Mouse (Mus musculus) left cerebral cortex, adult 6 months (tissue): Measurements from ENCODE around the gene Snx22. TPM values are rescaled to one million over a fixed set of nuclear protein-coding genes. Genes with fewer than 3 reads are reported as not detected.

Source experiments
- long read RNA-seq, 2 experiments: library from polyadenylated mRNA; unstranded; transcript quantifications; one replicate each; pipeline ENCODE4 v2.0.0; 2019 to 2020
- polyA plus RNA-seq: library from polyadenylated mRNA; unstranded; fragments of <200 nt; fragmentation: Nextera tagmentation; gene quantifications from 2 replicates; pipeline ENCODE4 v1.2.3, GENCODE M21; 2021

The Snx22 gene
- 4.0 and 5.7 TPM in 2 replicates for polyA plus RNA-seq
- long read RNA-seq, experiment 1, transcript Snx22-201 (7 exons, 2,543 nt) = major isoform, 27 of 64 reads
- long read RNA-seq, experiment 1, partial matches to known transcripts = 3 of 64 reads
- long read RNA-seq, experiment 1, other reads (novel, unspliced or antisense) = 34 of 64 reads
- long read RNA-seq, experiment 2, partial matches to known transcripts = 0 of 7 reads
- long read RNA-seq, experiment 2, other reads (novel, unspliced or antisense) = 6 of 7 reads

GRCm38 (mm10) chr9:66069583-66069982, at the start of gene Snx22:
TSS of gene Snx22 (minus strand) at chr9:66069719.

GRCm38 (mm10) chr9:66059583-66060307, 9.8 kb downstream of the Snx22 start, which contains the start of gene Ppib:
TSS of gene Ppib (plus strand) at chr9:66060222.

Other genes with a start within 250 kb of the Snx22 start
- gene Zfp609, start 242.2 kb downstream of the Snx22 start, polyA plus RNA-seq = 3.1 and 3.3 TPM in 2 replicates
- gene Pclaf, start 179.5 kb downstream of the Snx22 start, polyA plus RNA-seq = 0.80 and 0.85 TPM in 2 replicates
- gene Trip4, start 160.9 kb downstream of the Snx22 start, polyA plus RNA-seq = 13.8 and 18.7 TPM in 2 replicates
- 12.9 and 14.9 TPM in 2 replicates for gene Csnk1g1, start 160.8 kb downstream of the Snx22 start, polyA plus RNA-seq
- 251 and 268 TPM in 2 replicates for gene Ppib, start 9.5 kb downstream of the Snx22 start, polyA plus RNA-seq
- 62.4 and 71.0 TPM in 2 replicates for gene Snx1, start 56.9 kb upstream of the Snx22 start, polyA plus RNA-seq
- gene Ciao2a, start 56.9 kb upstream of the Snx22 start, polyA plus RNA-seq = 50.2 and 59.6 TPM in 2 replicates
- gene Dapk2, start 88.5 kb upstream of the Snx22 start, polyA plus RNA-seq = 4.6 and 5.2 TPM in 2 replicates